Mouse (Mus musculus) heart, adult 2 months (tissue): Measurements from ENCODE around the gene Pip4k2c.

ENCODE experiments used
- CTCF ChIP-seq: fragments of 200-600 bp; IDR thresholded peaks from 2 replicates; pipeline ENCODE4 v1.8.1; 2022; ENCODE audit warnings: antibody characterized with exemption, mild to moderate bottlenecking, moderate library complexity
- EP300 ChIP-seq: fragments of 200-500 bp; IDR thresholded peaks from 2 replicates; pipeline ENCODE4 v1.6.1; 2011; ENCODE audit warnings: low read depth, low read length, control low read depth; ENCODE audit not compliant: insufficient read depth
- POLR2A ChIP-seq: fragments of 200-500 bp; IDR thresholded peaks from 2 replicates; pipeline ENCODE4 v1.6.1; 2011; ENCODE audit warnings: mild to moderate bottlenecking, low read depth, low read length, control low read depth; ENCODE audit not compliant: insufficient read depth

DNA sequence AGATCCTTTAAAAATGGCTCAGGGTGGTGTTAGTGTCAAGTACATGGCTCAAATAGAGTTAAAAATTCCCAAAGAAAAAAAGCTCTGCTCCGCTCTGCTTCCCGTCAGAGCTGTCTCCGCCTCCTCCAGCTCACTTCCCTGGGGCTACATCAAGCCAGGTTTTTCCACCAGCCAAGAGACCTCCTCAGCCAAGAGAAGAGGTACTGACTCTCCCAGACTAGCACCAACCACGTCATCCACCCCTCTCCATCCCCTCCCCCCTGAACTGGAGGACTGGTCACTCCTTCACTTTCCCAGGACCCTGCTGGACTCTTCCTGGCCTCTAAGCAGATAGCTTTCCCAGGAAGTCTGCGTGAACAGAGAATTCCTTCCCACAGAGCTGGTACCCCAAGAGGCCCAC lies 15.0 kb downstream of the Pip4k2c start:
- TF ChIP-seq EP300 (0 out of 2 replicates have a peak, but pooled peaks have one; percentile 39), CTCF (no peak), POLR2A (peak; percentile 78)
